Mouse (Mus musculus): ENCODE results near the gene Atp6v1g2. TPM values are rescaled to one million over a fixed set of nuclear protein-coding genes. Genes with fewer than 3 reads are reported as not detected.
A peak's percentile ranks its signal among the peaks of the same experiment; 100 is the strongest.

The Atp6v1g2 gene
- total RNA-seq, 1 experiment, result 0.71 TPM

DNA sequence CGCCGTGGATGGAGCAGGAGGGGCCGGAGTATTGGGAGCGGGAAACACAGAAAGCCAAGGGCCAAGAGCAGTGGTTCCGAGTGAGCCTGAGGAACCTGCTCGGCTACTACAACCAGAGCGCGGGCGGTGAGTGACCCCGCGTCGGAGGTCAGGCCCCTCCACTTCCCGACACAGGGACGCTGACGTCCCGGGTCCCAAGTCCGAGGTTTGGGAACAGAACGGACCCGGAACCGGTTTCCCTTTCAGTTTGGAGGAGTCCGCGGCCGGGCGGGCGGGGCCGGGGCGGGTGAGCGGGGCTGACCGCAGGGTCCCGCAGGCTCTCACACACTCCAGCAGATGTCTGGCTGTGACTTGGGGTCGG, 30.0 kb downstream of the Atp6v1g2 start:
- Histone ChIP-seq H3K4me1 (ENCODE audit: control insufficient read depth in 2 of 2, insufficient read depth in 2 of 2, low read length in 2 of 2, poor library complexity in 1 of 2) (peaks cover 0 to 7% of the 10 kb centered on the region in 2 experiments; a peak in 2 of 4 replicates), H3K27ac (ENCODE audit: insufficient read depth, low read depth, low read length, poor library complexity, severe bottlenecking) (no peak overlapping the region), H3K9me3 (ENCODE audit: control insufficient read depth, insufficient read depth, low read depth, low read length) (no peaks in the 10 kb centered on the region), H3K9ac (ENCODE audit: insufficient read depth, low read depth, low read length, poor library complexity, severe bottlenecking) (peak overlapping the region; percentile 82), H3K4me3 (ENCODE audit: insufficient read depth in 1 of 2, low read depth in 1 of 2, low read length in 2 of 2, poor library complexity in 1 of 2, severe bottlenecking in 1 of 2) (peak overlapping the region; percentile 67 to 87), H3K36me3 (ENCODE audit: control insufficient read depth, insufficient read depth, low read length, poor library complexity, severe bottlenecking) (no peaks in the 10 kb centered on the region)
- no peak for TF ChIP-seq MAFK (IDR thresholded peaks at IDR 0.05; ENCODE audit: insufficient read depth, low read depth, low read length)
- no peak for TF ChIP-seq CHD2 (IDR thresholded peaks at IDR 0.05; ENCODE audit: low read depth, low read length)
- no peak for TF ChIP-seq ZNF384 (IDR thresholded peaks at IDR 0.05; ENCODE audit: low read depth, low read length)
- no peak for TF ChIP-seq HCFC1 (IDR thresholded peaks at IDR 0.05; ENCODE audit: borderline replicate concordance, insufficient read depth, low read length)
- no peak for TF ChIP-seq ZC3H11A (IDR thresholded peaks at IDR 0.05; ENCODE audit: borderline replicate concordance, low read depth, low read length)
- no peak for DNase-seq (ENCODE audit: low read depth, low spot score)
- in situ Hi-C loops (cut with MboI; ENCODE audit: low sequenced_read_pairs in 2 of 2, unreplicated experiment in 2 of 2), result no loop called here

DNA sequence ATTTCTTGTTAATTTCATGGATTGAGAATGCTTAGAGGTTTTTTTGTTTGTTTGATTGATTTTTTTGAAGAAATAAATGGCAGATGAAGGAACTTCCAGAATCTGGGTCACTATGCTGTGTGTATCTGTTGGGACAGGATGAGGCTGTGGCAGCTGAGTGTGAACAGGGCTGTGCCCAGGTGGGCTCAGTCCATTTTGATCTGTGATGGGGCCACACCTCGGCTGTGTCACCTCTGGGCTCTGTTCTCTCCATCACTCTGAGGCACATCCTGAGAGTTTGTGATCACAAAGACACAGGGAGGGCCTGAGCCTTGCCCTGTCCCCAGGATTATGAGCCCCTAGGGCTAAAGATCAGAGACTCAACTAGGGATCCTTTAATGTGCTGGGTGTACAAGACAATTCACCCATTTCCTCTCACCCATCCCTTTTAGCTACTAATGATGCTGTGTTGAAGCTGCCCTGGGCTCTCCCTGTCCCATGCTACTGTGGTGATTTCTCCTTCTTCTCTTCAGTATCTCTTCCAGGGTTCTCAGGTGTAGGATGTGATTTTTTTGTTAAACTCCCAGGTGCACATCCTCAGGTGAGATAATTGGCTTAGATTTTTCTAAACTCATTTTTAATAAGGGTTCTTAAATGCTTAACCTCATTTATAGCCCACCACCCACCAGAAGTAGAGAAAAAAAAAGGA, 34.1 kb downstream of the Atp6v1g2 start:
- TF ChIP-seq HCFC1 (IDR thresholded peaks at IDR 0.05; ENCODE audit: borderline replicate concordance, insufficient read depth, low read length) (no peak), ZNF384 (IDR thresholded peaks at IDR 0.05; ENCODE audit: low read depth, low read length) (no peak), CHD2 (IDR thresholded peaks at IDR 0.05; ENCODE audit: low read depth, low read length) (no peak), ZC3H11A (IDR thresholded peaks at IDR 0.05; ENCODE audit: borderline replicate concordance, low read depth, low read length) (no peak), MAFK (IDR thresholded peaks at IDR 0.05; ENCODE audit: insufficient read depth, low read depth, low read length) (no peak)
- Histone ChIP-seq H3K9ac (ENCODE audit: insufficient read depth, low read depth, low read length, poor library complexity, severe bottlenecking) (no peak overlapping the region), H3K4me3 (ENCODE audit: insufficient read depth in 1 of 2, low read depth in 1 of 2, low read length in 2 of 2, poor library complexity in 1 of 2, severe bottlenecking in 1 of 2) (no peak overlapping the region), H3K27ac (ENCODE audit: insufficient read depth, low read depth, low read length, poor library complexity, severe bottlenecking) (no peak overlapping the region), H3K36me3 (ENCODE audit: control insufficient read depth, insufficient read depth, low read length, poor library complexity, severe bottlenecking) (no peaks in the 10 kb centered on the region), H3K4me1 (ENCODE audit: control insufficient read depth in 2 of 2, insufficient read depth in 2 of 2, low read length in 2 of 2, poor library complexity in 1 of 2) (0 out of 4 replicates have a peak, but pooled peaks cover 0 to 3% of the 10 kb centered on the region in 2 experiments), H3K9me3 (ENCODE audit: control insufficient read depth, insufficient read depth, low read depth, low read length) (no peaks in the 10 kb centered on the region)
- in situ Hi-C loops (cut with MboI; ENCODE audit: low sequenced_read_pairs in 2 of 2, unreplicated experiment in 2 of 2), result no loop called here
- DNase-seq (ENCODE audit: low read depth, low spot score), result no peak

- H3K9me3 ChIP-seq (ENCODE audit: control insufficient read depth, insufficient read depth, low read depth, low read length), result no peaks in the 10 kb centered on the region
- H3K4me3 ChIP-seq (ENCODE audit: insufficient read depth in 1 of 2, low read depth in 1 of 2, low read length in 2 of 2, poor library complexity in 1 of 2, severe bottlenecking in 1 of 2), result no peak overlapping the region
- no peak overlapping the region for H3K27ac ChIP-seq (ENCODE audit: insufficient read depth, low read depth, low read length, poor library complexity, severe bottlenecking)
- no peaks in the 10 kb centered on the region for H3K36me3 ChIP-seq (ENCODE audit: control insufficient read depth, insufficient read depth, low read length, poor library complexity, severe bottlenecking)
- TF ChIP-seq CHD2 (IDR thresholded peaks at IDR 0.05; ENCODE audit: low read depth, low read length), result no peak
- no peak for TF ChIP-seq HCFC1 (IDR thresholded peaks at IDR 0.05; ENCODE audit: borderline replicate concordance, insufficient read depth, low read length)
- no peak for TF ChIP-seq ZNF384 (IDR thresholded peaks at IDR 0.05; ENCODE audit: low read depth, low read length)
- TF ChIP-seq ZC3H11A (IDR thresholded peaks at IDR 0.05; ENCODE audit: borderline replicate concordance, low read depth, low read length), result no peak
- no peak for TF ChIP-seq MAFK (IDR thresholded peaks at IDR 0.05; ENCODE audit: insufficient read depth, low read depth, low read length)
- in situ Hi-C loops (cut with MboI; ENCODE audit: low sequenced_read_pairs in 2 of 2, unreplicated experiment in 2 of 2), result no loop called here
- no peaks in the 10 kb centered on the region for H3K4me1 ChIP-seq (ENCODE audit: control insufficient read depth in 2 of 2, insufficient read depth in 2 of 2, low read length in 2 of 2, poor library complexity in 1 of 2)
- no peak overlapping the region for H3K9ac ChIP-seq (ENCODE audit: insufficient read depth, low read depth, low read length, poor library complexity, severe bottlenecking)
- DNase-seq (ENCODE audit: low read depth, low spot score), result peak; percentile 80
Observed at GRCm38 (mm10) chr17:35269653-35270347, 36.3 kb downstream of the Atp6v1g2 start.

DNA sequence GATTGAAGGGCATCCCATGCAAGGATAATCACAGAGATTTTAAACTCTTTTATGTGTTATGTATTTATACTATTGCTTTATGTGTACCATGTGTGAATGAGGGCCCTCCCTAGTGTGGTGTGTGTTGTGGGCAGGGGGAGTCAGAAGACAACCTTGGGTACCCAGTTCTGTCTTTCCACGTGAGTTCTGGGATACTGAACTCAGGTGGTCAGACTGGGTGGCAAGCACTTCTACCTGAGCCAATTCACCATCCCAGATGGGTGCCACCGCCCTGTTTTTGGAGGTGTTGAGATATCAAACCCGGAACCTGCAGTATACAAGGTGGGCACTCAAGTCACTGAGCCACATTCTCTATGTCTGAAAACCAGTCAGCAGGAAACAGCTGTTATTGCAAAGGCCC, 38.8 kb downstream of the Atp6v1g2 start:
- no peak overlapping the region for H3K27ac ChIP-seq (ENCODE audit: insufficient read depth, low read depth, low read length, poor library complexity, severe bottlenecking)
- no peak overlapping the region for H3K4me3 ChIP-seq (ENCODE audit: insufficient read depth in 1 of 2, low read depth in 1 of 2, low read length in 2 of 2, poor library complexity in 1 of 2, severe bottlenecking in 1 of 2)
- DNase-seq (ENCODE audit: low read depth, low spot score), result no peak
- no peak overlapping the region for H3K9ac ChIP-seq (ENCODE audit: insufficient read depth, low read depth, low read length, poor library complexity, severe bottlenecking)
- H3K4me1 ChIP-seq (ENCODE audit: control insufficient read depth in 2 of 2, insufficient read depth in 2 of 2, low read length in 2 of 2, poor library complexity in 1 of 2), result peaks cover 0 to 3% of the 10 kb centered on the region in 2 experiments; a peak in 1 of 4 replicates
- H3K36me3 ChIP-seq (ENCODE audit: control insufficient read depth, insufficient read depth, low read length, poor library complexity, severe bottlenecking), result no peaks in the 10 kb centered on the region
- no peaks in the 10 kb centered on the region for H3K9me3 ChIP-seq (ENCODE audit: control insufficient read depth, insufficient read depth, low read depth, low read length)
- TF ChIP-seq HCFC1 (IDR thresholded peaks at IDR 0.05; ENCODE audit: borderline replicate concordance, insufficient read depth, low read length), result no peak
- TF ChIP-seq ZNF384 (IDR thresholded peaks at IDR 0.05; ENCODE audit: low read depth, low read length), result no peak
- no peak for TF ChIP-seq ZC3H11A (IDR thresholded peaks at IDR 0.05; ENCODE audit: borderline replicate concordance, low read depth, low read length)
- no peak for TF ChIP-seq CHD2 (IDR thresholded peaks at IDR 0.05; ENCODE audit: low read depth, low read length)
- TF ChIP-seq MAFK (IDR thresholded peaks at IDR 0.05; ENCODE audit: insufficient read depth, low read depth, low read length), result no peak
- in situ Hi-C loops (cut with MboI; ENCODE audit: low sequenced_read_pairs in 2 of 2, unreplicated experiment in 2 of 2), result no loop called here
